Mouse (Mus musculus) heart, embryonic 12.5 days (tissue): ENCODE data around the gene Riiad1. TPM values are rescaled to one million over a fixed set of nuclear protein-coding genes. Genes with fewer than 3 reads are reported as not detected.

Experiments
- polyA plus RNA-seq: library from polyadenylated mRNA; unstranded; fragments of >200 nt; fragmentation: Nextera tagmentation; extraction: Ambion mirVana; gene quantifications from 2 replicates; pipeline ENCODE4 v1.2.1, GENCODE M21; 2016

The Riiad1 gene
- polyA plus RNA-seq, 1 experiment from 2014 or later: 5.3 TPM

Other genes starting within 250 kb of the Riiad1 start
- not detected in 2 replicates for gene Gm4778, start 216.3 kb downstream of the Riiad1 start, polyA plus RNA-seq
- gene Them4, start 170.3 kb downstream of the Riiad1 start, polyA plus RNA-seq: 11.0 and 11.5 TPM in 2 replicates
- gene Them5, start 138.2 kb downstream of the Riiad1 start, polyA plus RNA-seq: not detected in 2 replicates
- 0.66 and 0.90 TPM in 2 replicates for gene C2cd4d, start 117.9 kb downstream of the Riiad1 start, polyA plus RNA-seq
- 0.92 and 1.5 TPM in 2 replicates for gene Rorc, start 107.5 kb downstream of the Riiad1 start, polyA plus RNA-seq
- not detected in 2 replicates for gene Lingo4, start 81.8 kb downstream of the Riiad1 start, polyA plus RNA-seq
- 8.5 and 9.7 TPM in 2 replicates for gene Tdrkh, start 67.1 kb downstream of the Riiad1 start, polyA plus RNA-seq
- gene Mrpl9, start 37.0 kb downstream of the Riiad1 start, polyA plus RNA-seq: 57.4 and 62.0 TPM in 2 replicates
- 0.57 TPM in 1 of 2 replicates, not detected in the other for gene Oaz3, start 36.4 kb downstream of the Riiad1 start, polyA plus RNA-seq
- 1.1 and 1.7 TPM in 2 replicates for gene Celf3, start 2.0 kb downstream of the Riiad1 start, polyA plus RNA-seq
- gene Snx27, start 102.4 kb upstream of the Riiad1 start, polyA plus RNA-seq: 40.3 and 41.4 TPM in 2 replicates
- not detected in 2 replicates for gene Gm10972, start 162.8 kb upstream of the Riiad1 start, polyA plus RNA-seq
- gene Tuft1, start 178.5 kb upstream of the Riiad1 start, polyA plus RNA-seq: 8.0 and 8.5 TPM in 2 replicates
- 0.54 and 0.76 TPM in 2 replicates for gene Selenbp2, start 213.2 kb upstream of the Riiad1 start, polyA plus RNA-seq